Mouse (Mus musculus) mouse embryonic stem cell (cell line): ENCODE results near the gene Snrpd3.
"Not testable (repeated sequence)": the region's sequence is repeated elsewhere in the genome, so short reads cannot be mapped to it uniquely, and the experiment has no call there.

Experiments used
- in situ Hi-C, 2 experiments: fragments of 300-500 bp; cut with MboI; formaldehyde crosslinking; loops; 1 replicate in 1 of 2; 3 replicates in 1 of 2; pipeline ENCODE4 v1.14.3; 2019 to 2020; ENCODE audit warnings: low sequenced_read_pairs in 2 of 2, low pct_unique_long_range_greater_than_20kb in 1 of 2, mixed read lengths in 1 of 2; ENCODE audit not compliant: unreplicated experiment in 1 of 2

Gene Snrpd3

DNA sequence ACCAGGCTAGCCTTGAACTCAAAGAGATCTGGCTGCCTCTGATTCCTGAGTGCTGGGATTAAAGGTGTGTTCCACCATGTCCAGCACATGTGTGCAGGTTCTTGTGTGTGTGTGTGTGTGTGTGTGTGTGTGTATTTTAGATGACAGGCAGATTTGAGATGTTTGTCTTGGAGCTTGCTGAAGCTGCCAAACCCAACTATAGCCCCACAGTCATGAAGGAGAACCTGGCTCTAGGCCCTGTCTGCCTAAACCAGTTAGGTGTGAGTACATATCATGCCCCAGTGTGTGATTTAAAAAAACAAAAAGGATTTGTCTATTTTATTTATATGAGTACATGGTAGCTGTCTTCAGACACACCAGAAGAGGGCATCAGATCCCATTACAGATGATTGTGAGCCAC is 21.4 kb upstream of the Snrpd3 start:
- in situ Hi-C loops = no loop called here

DNA sequence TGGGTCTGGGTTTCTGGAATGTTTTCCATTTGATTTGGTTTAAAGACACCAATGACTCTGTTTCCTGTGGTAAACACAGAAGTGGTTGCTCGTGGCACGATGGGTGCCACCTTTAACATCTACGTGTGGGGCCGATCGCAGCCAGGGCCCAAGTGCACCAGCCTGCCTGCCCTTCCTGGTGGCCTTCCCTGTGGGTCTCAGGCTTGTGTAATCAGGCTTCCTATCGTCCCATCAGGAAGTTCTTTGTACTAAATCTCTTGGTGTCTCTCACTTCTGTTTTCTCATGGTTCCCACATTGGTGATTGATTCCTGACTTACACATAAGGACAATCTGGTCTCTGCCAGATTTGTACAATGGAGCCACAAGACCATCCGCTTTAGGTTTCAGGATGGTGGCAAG is 18.1 kb upstream of the Snrpd3 start:
- in situ Hi-C loops = not testable (repeated sequence)

DNA sequence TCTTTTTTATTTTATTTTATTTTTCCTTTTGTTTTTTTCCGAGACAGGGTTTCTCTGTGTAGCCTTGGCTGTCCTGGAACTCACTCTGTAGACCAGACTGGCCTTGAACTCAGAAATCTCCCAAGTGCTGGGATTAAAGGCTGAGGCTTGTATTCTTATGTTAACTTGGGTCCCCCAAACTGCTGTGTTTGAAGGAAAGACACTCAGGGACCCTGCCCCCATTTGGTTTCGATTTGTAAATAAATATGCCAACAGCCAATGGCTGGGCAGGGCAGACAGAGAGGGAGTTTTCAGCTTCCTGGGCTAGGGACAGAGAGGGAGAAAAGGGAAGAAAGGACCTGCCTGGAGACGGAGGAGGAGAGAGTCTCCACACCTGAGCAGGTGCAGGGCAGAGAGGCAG is 17.6 kb upstream of the Snrpd3 start:
- in situ Hi-C loops = no loop called here

DNA sequence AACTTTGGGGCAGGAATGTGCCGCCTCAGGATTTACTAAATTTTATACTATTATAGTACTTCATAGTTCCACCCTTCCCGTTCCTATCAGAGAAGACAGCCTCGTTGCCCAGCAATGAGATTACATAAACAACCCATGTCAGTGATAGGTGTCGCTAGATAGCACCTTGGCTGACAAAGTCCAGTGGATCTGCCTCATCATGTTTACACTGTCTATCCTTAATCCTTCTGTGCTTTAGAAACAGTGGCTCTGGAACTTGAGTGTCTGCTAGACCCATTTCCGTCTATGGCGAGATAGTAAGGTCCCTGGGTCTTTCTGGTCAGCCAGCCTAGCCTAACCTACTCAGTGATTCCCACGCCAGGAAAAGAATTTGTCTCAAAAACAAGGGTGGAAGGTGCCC is 17.0 kb upstream of the Snrpd3 start:
- in situ Hi-C loops = no loop called here

DNA sequence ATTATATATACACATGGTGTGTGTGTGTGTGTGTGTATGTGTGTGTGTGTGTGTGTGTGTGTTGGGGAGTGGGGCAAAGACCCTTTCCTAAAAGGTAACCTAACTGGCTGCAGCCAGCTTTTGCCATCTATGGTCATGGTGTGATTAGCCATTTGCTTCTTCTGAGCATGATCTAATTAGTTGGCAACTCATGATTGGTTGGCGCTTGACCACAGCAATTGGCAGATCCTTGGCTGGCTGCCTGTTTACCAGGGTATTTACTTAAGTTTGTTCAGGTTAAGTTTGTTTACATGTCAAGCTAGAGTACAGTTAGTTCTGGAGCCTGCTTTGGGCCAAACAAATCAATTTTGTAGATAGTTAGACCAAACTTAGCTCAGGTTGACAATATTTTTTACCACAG is 15.7 kb upstream of the Snrpd3 start:
- in situ Hi-C loops = no loop called here

DNA sequence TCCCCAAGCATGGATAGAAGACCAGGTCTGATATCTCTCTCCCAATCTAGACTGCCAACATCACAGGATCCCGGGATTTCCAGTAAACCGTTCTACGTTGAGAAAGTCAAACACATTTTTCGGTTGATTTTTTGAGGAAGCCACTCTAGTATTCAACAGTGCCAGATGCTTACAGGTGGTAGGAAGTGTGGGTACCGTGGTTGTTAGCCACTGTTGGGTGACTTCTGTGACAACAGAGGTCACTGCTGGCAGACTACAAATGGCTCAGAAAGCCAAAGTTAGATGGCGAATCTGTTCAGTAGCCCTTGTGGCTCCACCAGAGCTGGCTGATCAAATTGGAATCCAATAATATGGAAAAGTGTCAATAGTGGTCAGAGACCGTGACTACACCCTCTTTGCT is 13.7 kb upstream of the Snrpd3 start:
- in situ Hi-C loops = no loop called here

DNA sequence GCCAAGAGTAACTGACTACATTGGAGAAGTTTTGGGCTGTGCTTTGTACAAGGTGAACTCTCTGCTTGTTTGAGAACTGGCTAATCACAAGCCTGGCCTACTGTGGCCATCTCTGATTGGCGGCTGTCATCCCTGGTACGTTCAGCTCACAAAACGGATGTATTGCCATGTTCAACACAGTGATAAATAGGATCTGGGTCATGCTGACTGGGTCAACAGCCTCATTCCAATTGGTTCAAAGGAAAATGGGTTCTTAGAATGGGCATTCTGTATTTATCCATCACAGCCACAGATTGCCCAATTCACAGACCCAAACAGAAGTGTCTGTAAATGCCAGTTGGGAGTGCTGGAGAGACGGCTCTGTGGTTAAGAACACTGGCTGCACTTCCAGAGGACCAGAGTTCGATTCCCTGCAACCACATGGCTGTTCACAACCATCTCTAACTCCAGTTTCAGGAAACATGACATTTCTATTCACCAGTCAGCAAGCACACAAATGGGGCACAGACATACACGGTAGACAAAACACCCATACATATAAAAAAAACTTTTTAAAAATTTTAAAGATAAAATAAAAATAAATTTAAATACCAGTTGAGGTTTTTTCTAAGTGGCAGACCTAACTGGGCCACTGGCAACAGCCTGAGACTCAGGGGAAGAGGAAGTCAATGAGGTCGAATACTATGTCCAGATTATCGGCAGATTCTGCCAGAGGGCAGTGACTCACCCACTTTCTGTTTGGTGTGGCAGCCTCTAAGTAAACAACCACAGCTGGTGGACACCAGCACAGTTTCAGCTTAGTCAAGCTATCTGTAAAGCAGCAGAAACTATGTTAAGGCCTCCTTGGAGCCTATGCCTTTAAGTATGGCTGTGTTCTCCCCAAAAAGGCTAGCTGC is 12.9 kb upstream of the Snrpd3 start:
- in situ Hi-C loops = no loop called here

DNA sequence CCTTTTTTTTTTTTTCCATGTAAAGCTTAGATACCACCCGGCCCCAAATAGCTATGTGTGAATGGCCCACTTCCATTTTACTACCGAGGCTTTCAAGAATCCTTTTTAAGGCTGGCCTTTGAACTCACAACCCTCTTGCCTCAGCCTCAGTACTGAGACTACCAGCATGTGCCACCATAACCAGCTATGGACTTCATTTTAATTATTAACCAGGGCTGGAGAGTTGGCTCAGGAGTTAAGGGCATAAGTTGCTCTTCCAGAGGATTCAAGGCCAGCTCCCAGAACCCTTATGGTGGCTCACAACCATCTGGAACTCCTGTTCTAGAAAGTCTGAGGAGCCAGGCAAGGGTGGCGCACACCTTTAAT is 12.2 kb upstream of the Snrpd3 start:
- in situ Hi-C loops = no loop called here

DNA sequence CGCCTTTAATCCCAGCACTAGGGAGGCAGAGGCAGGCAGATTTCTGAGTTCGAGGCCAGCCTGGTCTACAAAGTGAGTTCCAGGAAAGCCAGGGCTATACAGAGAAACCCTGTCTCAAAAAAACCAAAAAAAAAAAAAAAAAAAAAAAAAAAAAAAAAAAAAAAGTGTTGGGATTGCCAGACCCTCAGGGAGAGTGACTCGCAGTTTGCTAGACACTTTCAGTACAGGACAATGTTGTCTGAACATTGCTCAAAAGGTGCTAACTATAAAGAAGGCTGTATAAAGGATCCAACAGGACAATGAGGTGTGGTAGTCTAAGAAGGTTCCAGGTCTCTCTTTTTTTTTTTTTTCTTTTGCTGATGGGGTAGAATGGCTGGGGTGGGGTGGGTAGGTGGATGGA is 11.4 kb upstream of the Snrpd3 start:
- in situ Hi-C loops = not testable (repeated sequence)

DNA sequence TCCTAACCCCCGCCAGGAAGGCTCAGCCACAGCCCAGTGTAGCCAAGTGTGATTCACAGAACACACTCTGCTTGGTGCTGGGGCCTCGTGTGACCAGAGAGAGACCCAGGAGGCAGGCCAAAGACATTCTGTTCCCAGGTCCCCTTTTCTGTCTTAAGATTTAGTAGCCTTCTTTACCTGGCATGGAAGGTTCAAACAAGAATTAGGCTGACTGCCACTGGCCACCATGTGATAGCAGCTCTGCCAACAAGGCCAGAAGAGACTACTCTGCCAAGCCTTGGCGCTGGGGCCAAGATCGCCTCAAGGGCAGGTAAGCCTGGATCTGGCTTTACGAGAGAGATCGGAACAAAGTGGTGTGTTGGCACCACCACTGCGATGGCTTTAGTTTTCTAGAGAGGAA is 6.9 kb upstream of the Snrpd3 start:
- in situ Hi-C loops = no loop called here

DNA sequence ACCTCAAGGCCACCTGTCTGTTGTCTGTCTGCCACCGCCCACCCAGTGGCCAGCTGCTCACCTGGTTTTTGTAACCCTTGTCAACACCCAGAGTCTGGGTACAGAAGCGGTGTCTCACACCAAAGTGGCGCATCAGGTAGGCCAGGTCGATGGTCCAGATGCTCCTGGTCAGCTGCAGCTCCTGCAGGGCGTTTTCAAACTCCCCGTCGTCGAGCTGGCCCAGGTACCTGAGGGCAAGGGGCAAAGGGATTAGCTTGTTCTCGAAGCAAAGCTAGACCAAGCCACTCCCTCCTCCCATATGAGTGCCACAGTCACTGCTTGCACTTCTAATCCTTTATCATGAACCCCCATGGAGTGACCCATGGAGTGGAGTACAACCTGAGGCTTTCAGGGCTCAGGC is 6.3 kb upstream of the Snrpd3 start:
- in situ Hi-C loops = no loop called here

DNA sequence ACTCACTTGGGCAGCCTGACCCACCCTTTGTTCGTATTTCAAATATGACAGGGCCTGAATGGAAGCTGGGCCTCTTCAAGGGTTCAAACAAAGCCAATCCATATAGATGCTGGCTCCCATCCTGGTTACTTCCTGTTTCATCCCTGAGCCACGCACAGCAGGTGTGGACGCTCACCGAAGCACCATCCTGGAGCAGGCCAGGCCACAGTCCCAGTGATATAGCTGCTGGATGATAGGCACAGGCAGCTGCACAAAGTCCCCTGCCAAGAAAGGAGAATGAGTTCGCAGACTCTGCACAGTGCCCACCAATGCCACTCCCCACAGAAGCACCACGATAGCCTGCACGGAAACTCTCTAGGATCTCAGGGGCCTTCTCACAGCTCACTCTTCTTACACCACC is 5.5 kb upstream of the Snrpd3 start:
- in situ Hi-C loops = no loop called here

DNA sequence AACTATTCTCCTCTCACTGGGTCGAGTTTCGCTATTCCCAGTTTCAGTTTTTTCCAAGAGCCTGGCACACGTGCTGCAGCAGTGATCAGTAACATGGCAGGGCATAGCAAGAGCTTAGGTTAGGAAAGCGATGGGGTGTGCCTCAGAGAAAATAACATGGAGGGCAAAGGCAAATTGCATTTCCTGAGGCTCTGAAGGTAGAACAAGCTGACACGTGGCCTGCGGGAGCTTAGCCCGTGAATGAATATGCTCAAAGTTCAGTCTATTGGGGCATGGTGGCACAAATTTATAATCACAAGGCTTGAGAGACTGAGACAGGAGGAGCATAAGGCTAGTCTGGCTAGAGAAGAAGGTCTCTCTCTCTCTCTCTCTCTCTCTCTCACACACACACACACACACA is 4.6 kb upstream of the Snrpd3 start:
- in situ Hi-C loops = no loop called here

DNA sequence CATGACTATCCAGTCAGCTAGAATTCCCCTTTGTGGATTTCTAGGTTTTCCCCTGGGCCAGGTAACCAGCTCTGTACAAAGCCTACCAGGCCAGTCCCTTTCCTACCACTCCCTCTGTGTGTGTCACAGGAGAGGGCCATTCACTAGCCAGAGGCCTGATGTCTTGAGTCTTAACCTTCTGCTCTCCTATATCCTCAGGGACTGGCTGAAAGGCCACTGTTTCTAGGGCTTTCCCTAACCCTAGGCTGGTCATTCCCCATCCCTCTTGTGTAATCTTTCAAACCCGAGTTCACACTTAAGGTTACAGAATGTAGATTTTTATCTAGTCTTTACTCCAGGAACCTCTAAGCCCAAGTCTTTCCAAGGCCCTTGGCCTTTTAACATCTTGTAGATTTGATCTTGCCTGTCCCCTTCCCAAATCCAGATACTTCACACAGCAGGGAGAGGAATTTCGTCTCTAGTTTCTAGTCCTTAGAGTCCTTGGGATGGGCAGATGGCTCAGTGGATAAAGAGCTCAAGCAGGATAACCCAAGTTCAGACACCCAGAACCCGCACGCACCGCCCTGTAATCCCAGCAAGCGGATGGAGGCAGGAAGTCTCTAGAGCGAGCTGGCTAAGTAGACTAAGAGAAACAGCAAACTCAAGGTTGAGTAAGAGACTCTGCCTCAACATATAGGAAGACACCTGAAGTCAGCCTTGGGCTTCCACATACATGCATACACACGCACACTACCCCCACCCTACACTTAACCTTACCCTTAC is 3.9 kb upstream of the Snrpd3 start:
- in situ Hi-C loops = no loop called here

DNA sequence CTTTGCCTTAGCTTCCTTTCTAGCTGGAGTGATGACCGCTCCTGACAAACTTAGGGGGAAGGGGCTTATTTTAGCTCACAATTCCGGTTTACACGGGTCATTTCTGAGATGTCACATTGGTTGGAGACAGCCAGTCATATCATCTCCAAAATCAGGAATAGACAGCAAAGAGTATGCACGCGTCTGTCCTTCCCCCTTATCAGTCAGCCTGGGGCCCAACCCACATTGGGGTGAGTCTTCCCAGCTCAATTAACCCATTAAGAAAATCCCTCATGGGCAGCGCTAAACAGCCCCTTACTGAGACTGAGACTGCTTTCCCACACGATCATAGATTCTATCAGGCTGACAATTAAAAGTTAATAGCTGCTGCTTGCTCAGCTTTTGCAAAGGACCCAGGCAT is 3.0 kb upstream of the Snrpd3 start:
- in situ Hi-C loops = no loop called here

DNA sequence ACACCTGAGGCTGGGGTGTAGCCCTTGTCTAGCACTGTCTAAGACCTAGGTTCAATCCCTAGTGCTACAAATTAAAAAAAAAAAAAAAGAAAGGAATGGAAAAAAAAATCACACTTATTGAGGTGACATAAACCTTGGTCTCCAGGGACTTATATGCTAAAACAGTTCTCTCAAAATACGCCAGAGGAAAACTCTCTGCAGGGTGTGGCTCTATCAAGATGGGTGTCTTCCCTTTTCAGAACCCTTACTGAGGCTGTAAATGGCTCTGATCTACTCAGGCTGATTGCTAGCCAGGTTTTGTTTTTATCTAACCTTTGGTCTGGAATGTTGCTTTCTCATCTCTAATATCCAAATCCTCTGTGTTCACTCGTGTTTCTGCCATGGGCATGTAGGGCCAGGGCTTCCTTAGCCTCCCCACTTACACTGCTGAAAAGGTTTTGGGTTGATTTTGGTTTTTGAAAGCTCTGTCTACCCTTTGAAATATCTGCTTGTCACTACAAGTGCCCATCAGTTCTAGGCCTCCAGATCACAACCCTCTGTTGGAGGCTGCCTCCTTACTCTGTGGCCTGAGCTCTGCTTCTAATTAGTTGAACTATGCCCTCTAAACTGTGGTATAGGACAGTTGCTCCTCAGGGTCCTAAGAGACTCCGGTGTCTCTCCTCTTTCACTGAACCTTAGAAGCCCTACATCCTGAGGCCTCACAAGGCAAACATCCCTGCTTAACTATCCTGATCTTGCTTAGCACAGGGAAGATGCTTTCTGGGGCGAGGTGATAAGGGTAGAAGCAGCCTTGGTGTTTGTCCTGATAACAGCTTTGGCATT is 1.9 kb upstream of the Snrpd3 start:
- in situ Hi-C loops = no loop called here

DNA sequence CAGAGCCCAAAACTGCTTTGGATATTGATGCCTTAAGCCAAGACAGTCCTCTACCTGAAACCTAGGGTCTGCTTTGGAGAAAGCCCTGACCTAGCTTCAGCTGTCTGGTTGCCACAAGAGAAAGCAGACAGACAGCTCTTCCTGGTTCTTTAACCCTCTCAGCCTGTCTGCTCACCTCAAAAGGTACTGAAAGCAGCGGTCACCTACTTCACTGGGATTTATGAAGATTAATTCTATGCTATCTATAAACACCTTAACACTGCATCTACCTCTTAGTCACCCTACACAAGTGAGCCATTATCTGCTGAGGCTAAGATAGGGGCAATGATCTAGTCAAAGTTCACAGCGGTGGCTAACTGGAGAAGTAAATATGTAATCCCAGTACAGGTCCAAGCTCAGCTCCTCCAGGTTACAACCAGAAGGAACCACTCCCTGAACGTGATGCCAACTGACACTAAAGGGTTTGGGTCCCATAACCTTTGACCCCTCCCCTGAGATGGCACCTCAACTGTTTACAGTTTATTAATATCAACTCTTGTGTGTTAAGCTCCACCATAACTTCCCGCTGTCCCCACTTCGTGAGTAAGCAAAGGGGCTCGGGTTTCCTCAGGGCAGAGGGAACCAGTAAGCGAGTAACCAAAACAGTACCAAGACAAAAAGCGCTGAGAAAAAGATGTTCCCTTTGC is 1.2 kb upstream of the Snrpd3 start:
- in situ Hi-C loops = no loop called here

DNA sequence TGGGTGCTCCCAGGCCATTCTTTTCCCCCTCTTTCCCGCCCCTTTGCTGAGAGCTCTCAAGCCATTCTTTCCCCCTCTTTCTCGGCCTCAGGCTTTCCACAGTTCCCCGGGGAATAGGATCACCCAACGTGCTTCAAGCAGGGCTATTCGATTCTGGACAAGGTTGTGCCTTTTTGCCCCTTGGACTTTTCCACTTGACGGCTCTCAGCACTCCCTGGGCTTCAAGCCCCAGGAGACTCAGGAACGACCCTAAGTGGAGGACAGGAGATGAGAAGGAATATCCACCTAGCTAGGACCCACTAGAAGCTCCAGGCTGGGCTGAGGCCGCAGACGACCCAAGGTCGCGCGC is 653 bp upstream of the Snrpd3 start:
- in situ Hi-C loops = no loop called here

DNA sequence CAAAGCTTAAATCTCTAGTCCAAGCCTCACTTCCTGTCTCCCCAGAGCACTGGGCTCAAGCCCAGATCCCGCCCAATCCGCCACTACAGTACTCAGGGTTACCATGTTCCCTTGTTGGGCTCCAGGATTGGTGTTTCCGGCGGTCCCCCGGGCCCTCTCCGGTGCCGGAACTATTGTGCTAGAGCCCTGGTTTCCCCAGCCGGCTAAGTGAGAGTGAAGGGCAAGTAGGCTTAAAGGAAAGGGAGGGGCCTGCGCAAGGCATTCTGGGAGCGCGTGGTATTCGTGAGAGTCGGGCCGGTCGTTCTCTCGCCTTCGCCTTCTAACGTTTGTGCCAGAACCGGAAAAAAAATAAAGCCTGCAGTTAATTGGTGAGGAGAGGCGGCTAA is 400 bp downstream of the Snrpd3 start, which contains the start of gene Gucd1:
TSS of gene Gucd1 (minus strand) at position 215 of the 386 bp plus-strand sequence.
- in situ Hi-C loops = no loop called here
